Mouse (Mus musculus) small intestine, adult 2 months (tissue): ENCODE measurements around the gene Adam15.

Experiments used
- CTCF ChIP-seq: fragments of 200-500 bp; IDR thresholded peaks from 2 replicates; pipeline ENCODE4 v1.5.1; 2012; ENCODE audit warnings: low read depth, mild to moderate bottlenecking, control low read depth, inconsistent platforms, low read length, moderate library complexity, mixed read lengths; ENCODE audit not compliant: insufficient replicate concordance, insufficient read length; ENCODE audit errors: extremely low read depth
- POLR2A ChIP-seq: fragments of 200-500 bp; IDR thresholded peaks from 2 replicates; pipeline ENCODE4 v1.6.1; 2012; ENCODE audit warnings: low read depth, mild to moderate bottlenecking, control low read depth, inconsistent platforms, low read length, moderate library complexity

GRCm38 (mm10) chr3:89373581-89374231 lies 23.9 kb upstream of the Adam15 start:
- TF ChIP-seq CTCF (no peak), POLR2A (no peak)
